Mouse (Mus musculus) layer of hippocampus, adult 18-20 months (tissue): ENCODE data around the gene Adipoq. TPM values are rescaled to one million over a fixed set of nuclear protein-coding genes. Genes with fewer than 3 reads are reported as not detected.

Source experiments
- DNase-seq, 2 experiments: peaks; one replicate each; pipeline ENCODE4 v3.0.0; 2022; ENCODE audit warnings: low spot score in 2 of 2
- microRNA-seq, 2 experiments: library from miRNA; unstranded; fragments of <30 nt; microRNA quantifications; one replicate each; pipeline ENCODE4 v1.2.0; 2021
- total RNA-seq, 2 experiments: library from RNA; stranded (reverse); gene quantifications; 2 replicates each; pipeline ENCODE4 v1.2.3; 2021

Adipoq gene
- total RNA-seq, 2 experiments from 2014 or later, result not detected

DNA sequence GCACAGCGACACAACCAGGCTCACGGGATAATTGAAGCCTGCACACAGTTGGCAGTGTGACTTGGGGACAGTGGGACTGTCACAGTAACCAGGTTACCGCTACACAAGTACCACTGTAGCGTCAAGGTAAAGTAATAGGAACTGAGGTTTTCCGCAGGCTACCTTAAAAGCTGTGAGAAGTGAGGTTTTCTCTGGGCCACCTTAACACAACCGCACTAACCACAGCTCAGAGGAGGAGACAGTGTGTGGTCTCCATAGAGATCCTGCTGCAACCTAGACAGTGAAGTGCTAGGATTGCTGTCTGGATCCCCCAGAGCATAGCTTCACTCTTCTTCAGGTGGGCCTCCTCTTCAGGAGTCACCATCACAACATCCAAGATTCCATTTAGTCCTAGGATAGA lies 50.5 kb downstream of the Adipoq start:
- no peak for DNase-seq

DNA sequence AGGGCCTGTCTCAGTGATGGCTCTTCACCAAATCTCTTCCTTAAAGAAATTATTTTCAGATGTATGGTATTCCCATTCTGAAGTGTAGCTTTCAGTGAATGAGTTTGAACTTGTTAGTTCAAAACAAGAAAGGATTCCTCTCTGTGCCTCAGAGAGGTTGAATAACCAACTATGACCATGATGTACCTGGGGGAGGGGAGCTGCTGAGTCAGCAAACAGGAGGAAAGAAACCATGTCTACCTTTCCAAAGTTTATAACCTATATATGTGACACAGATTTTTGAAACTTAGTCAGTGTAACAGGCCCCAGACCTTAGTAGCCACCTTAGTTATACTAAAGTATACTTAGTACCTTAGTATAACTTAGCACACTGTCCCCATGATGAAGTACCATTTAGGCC lies 55.2 kb downstream of the Adipoq start:
- DNase-seq, result no peak

Small RNA genes lying within 50 kb of the gene (microRNA-seq; reads per million reads assigned to microRNA genes)
- gene Gm49346, result 4.2 to 8.8 reads per million in 2 experiments

Other genes starting within 250 kb of the Adipoq start
- gene Fetub, start 228.2 kb upstream of the Adipoq start, total RNA-seq, result under 1 TPM; 0.22 to 0.30 TPM
- not detected for gene Hrg, start 195.5 kb upstream of the Adipoq start, total RNA-seq
- gene Kng2, start 117.1 kb upstream of the Adipoq start, total RNA-seq, result not detected
- gene Kng1, start 88.7 kb upstream of the Adipoq start, total RNA-seq, result not detected
- 100 to 1,000 TPM; 905 to 926 TPM for gene Eif4a2, start 39.1 kb upstream of the Adipoq start, total RNA-seq
- 1 to 10 TPM; 2.5 to 3.9 TPM for gene Rfc4, start 18.8 kb upstream of the Adipoq start, total RNA-seq
- 10 to 100 TPM; 15.9 to 16.3 TPM for gene St6gal1, start 78.2 kb downstream of the Adipoq start, total RNA-seq